Mouse (Mus musculus) myocyte (in vitro differentiated cells): ENCODE measurements around the gene Taf5l. TPM values are rescaled to one million over a fixed set of nuclear protein-coding genes. Genes with fewer than 3 reads are reported as not detected.
"Not testable (repeated sequence)": the region's sequence is repeated elsewhere in the genome, so short reads cannot be mapped to it uniquely, and the experiment has no call there.

Experiments
- H3K27me3 ChIP-seq: one replicate; pipeline ENCODE4 v1.6.1; 2011; ENCODE audit not compliant: control insufficient read depth, insufficient read depth, insufficient read length
- H3K36me3 ChIP-seq: one replicate; pipeline ENCODE4 v1.6.1; 2011; ENCODE audit not compliant: control insufficient read depth, insufficient read depth
- H3K4me2 ChIP-seq: one replicate; pipeline ENCODE4 v1.6.1; 2011; ENCODE audit warnings: low read depth, control low read depth
- H3K4me3 ChIP-seq: one replicate; pipeline ENCODE4 v1.5.1; 2011; ENCODE audit warnings: mild to moderate bottlenecking, control low read depth, moderate library complexity
- H3K79me2 ChIP-seq: one replicate; pipeline ENCODE4 v1.6.1; 2011; ENCODE audit not compliant: control insufficient read depth, insufficient read depth
- H3ac ChIP-seq: one replicate; pipeline ENCODE4 v1.6.1; 2011; ENCODE audit not compliant: control insufficient read depth, insufficient read length
- CEBPB ChIP-seq: IDR thresholded peaks from 2 replicates; pipeline ENCODE4 v1.6.1; 2011; ENCODE audit warnings: mild to moderate bottlenecking, moderate library complexity; ENCODE audit not compliant: poor library complexity, insufficient read depth, severe bottlenecking
- E2F4 ChIP-seq: IDR thresholded peaks from one replicate; pipeline ENCODE4 v1.6.1; 2011; ENCODE audit warnings: mild to moderate bottlenecking, control low read depth, moderate library complexity; ENCODE audit not compliant: insufficient read depth
- MAX ChIP-seq: IDR thresholded peaks from one replicate; pipeline ENCODE4 v1.6.1; 2011; ENCODE audit warnings: low read depth, mild to moderate bottlenecking, control low read depth
- MYOD1 ChIP-seq, 3 experiments: IDR thresholded peaks; one replicate each; pipeline ENCODE4 v1.6.1; 2011; ENCODE audit warnings: control low read depth in 2 of 3, low read depth in 2 of 3, mild to moderate bottlenecking in 2 of 3, moderate library complexity in 1 of 3; ENCODE audit not compliant: insufficient read length in 2 of 3, control insufficient read depth in 1 of 3
- MYOG ChIP-seq, 3 experiments: IDR thresholded peaks; one replicate each; pipeline ENCODE4 v1.6.1; 2011; ENCODE audit warnings: control low read depth in 2 of 3, low read depth in 2 of 3, mild to moderate bottlenecking in 2 of 3; ENCODE audit not compliant: insufficient read length in 2 of 3, control insufficient read depth in 1 of 3, insufficient read depth in 1 of 3
- POLR2A ChIP-seq: IDR thresholded peaks from one replicate; pipeline ENCODE4 v1.6.1; 2011; ENCODE audit warnings: low read depth, mild to moderate bottlenecking, control low read depth, moderate library complexity; ENCODE audit not compliant: insufficient read length
- POLR2AphosphoS2 ChIP-seq: IDR thresholded peaks from one replicate; pipeline ENCODE4 v1.6.1; 2011; ENCODE audit warnings: low read depth, control low read depth; ENCODE audit not compliant: insufficient read length
- REST ChIP-seq: IDR thresholded peaks from one replicate; pipeline ENCODE4 v1.6.1; 2011; ENCODE audit warnings: mild to moderate bottlenecking, control low read depth, moderate library complexity; ENCODE audit not compliant: insufficient read depth, insufficient read length
- SRF ChIP-seq: IDR thresholded peaks from one replicate; pipeline ENCODE4 v1.6.1; 2011; ENCODE audit warnings: low read depth; ENCODE audit not compliant: control insufficient read depth, insufficient read length
- TCF12 ChIP-seq: IDR thresholded peaks from one replicate; pipeline ENCODE4 v1.6.1; 2011; ENCODE audit warnings: mild to moderate bottlenecking, control low read depth; ENCODE audit not compliant: poor library complexity, insufficient read depth, severe bottlenecking
- TCF3 ChIP-seq: IDR thresholded peaks from one replicate; pipeline ENCODE4 v1.6.1; 2011; ENCODE audit warnings: low read depth, control low read depth; ENCODE audit not compliant: insufficient read length
- USF1 ChIP-seq: IDR thresholded peaks from one replicate; pipeline ENCODE4 v1.6.1; 2011; ENCODE audit warnings: low read depth, mild to moderate bottlenecking, control low read depth, moderate library complexity
- polyA plus RNA-seq: library from polyadenylated mRNA; unstranded; fragments of >200 nt; fragmentation: generic; extraction: Trizol; gene quantifications from one replicate; pipeline ENCODE4 v1.2.1, GENCODE M21; 2012; ENCODE audit warnings: missing spikeins

Gene Taf5l
- polyA plus RNA-seq, 1 experiment = 16.0 TPM

- Histone ChIP-seq H3K79me2 (peaks cover 63% of the 10 kb centered on the region), H3K36me3 (peaks cover 13% of the 10 kb centered on the region)
- TF ChIP-seq MYOD1 (IDR thresholded peaks at IDR 0.05; ENCODE audit: control insufficient read depth in 1 of 3, insufficient read length in 2 of 3, low read depth in 2 of 3) (peak in 1 of 3 experiments; percentile 31), SRF (no peak), E2F4 (no peak), MAX (no peak), REST (no peak), POLR2AphosphoS2 (no peak), MYOG (IDR thresholded peaks at IDR 0.05; ENCODE audit: control insufficient read depth in 1 of 3, insufficient read depth in 1 of 3, insufficient read length in 2 of 3, low read depth in 2 of 3) (peak in 1 of 3 experiments; percentile 16), POLR2A (peak; percentile 33), TCF3 (no peak), TCF12 (no peak), USF1 (no peak), CEBPB (no peak)
These were observed 559 bp downstream of the Taf5l start for GRCm38 (mm10) chr8:124020439-124021236.

GRCm38 (mm10) chr8:124019782-124020181 is 1.4 kb downstream of the Taf5l start:
- H3K79me2 ChIP-seq = peaks cover 71% of the 10 kb centered on the region
- peak overlapping the region; percentile 76 for H3K4me2 ChIP-seq
- H3K27me3 ChIP-seq = no peaks in the 10 kb centered on the region
- peak overlapping the region; percentile 76 for H3K4me3 ChIP-seq
- no peak overlapping the region for H3ac ChIP-seq
- TF ChIP-seq MYOG (IDR thresholded peaks at IDR 0.05; ENCODE audit: control insufficient read depth in 1 of 3, insufficient read depth in 1 of 3, insufficient read length in 2 of 3, low read depth in 2 of 3) (no peak), TCF3 (no peak), POLR2A (no peak), POLR2AphosphoS2 (no peak), MYOD1 (IDR thresholded peaks at IDR 0.05; ENCODE audit: control insufficient read depth in 1 of 3, insufficient read length in 2 of 3, low read depth in 2 of 3) (no peak), USF1 (no peak), MAX (no peak)
- H3K36me3 ChIP-seq = peaks cover 7% of the 10 kb centered on the region

More at GRCm38 (mm10) chr8:124020439-124021236, 559 bp downstream of the Taf5l start:
- Histone ChIP-seq H3K27me3 (no peaks in the 10 kb centered on the region), H3ac (peak overlapping the region; percentile 88), H3K4me3 (peak overlapping the region; percentile 76), H3K4me2 (peak overlapping the region; percentile 76)

- Histone ChIP-seq H3K36me3 (no peaks in the 10 kb centered on the region), H3K27me3 (no peaks in the 10 kb centered on the region), H3K4me3 (no peak overlapping the region), H3K4me2 (no peak overlapping the region), H3K79me2 (peaks cover 90% of the 10 kb centered on the region), H3ac (no peak overlapping the region)
- TF ChIP-seq MYOD1 (IDR thresholded peaks at IDR 0.05; ENCODE audit: control insufficient read depth in 1 of 3, insufficient read length in 2 of 3, low read depth in 2 of 3) (no peak), POLR2AphosphoS2 (no peak), CEBPB (no peak), POLR2A (no peak), TCF12 (no peak), MAX (no peak), E2F4 (no peak), SRF (no peak), REST (no peak), TCF3 (no peak), MYOG (IDR thresholded peaks at IDR 0.05; ENCODE audit: control insufficient read depth in 1 of 3, insufficient read depth in 1 of 3, insufficient read length in 2 of 3, low read depth in 2 of 3) (no peak), USF1 (no peak)
These were observed 6.4 kb downstream of the Taf5l start for GRCm38 (mm10) chr8:124014751-124015150.

- H3K36me3 ChIP-seq, H3ac ChIP-seq, H3K4me3 ChIP-seq, H3K4me2 ChIP-seq, H3K27me3 ChIP-seq: not testable (repeated sequence)
- H3K79me2 ChIP-seq = peaks cover 86% of the 10 kb centered on the region
These were observed 6.9 kb downstream of the Taf5l start for GRCm38 (mm10) chr8:124014299-124014698.

- H3ac ChIP-seq = no peak overlapping the region
- H3K4me2 ChIP-seq = no peak overlapping the region
- H3K79me2 ChIP-seq = peaks cover 63% of the 10 kb centered on the region
- TF ChIP-seq CEBPB = no peak
- no peak for TF ChIP-seq TCF3
- no peak for TF ChIP-seq MYOG (IDR thresholded peaks at IDR 0.05; ENCODE audit: control insufficient read depth in 1 of 3, insufficient read depth in 1 of 3, insufficient read length in 2 of 3, low read depth in 2 of 3)
- no peak for TF ChIP-seq MYOD1 (IDR thresholded peaks at IDR 0.05; ENCODE audit: control insufficient read depth in 1 of 3, insufficient read length in 2 of 3, low read depth in 2 of 3)
- no peak for TF ChIP-seq USF1
- no peak for TF ChIP-seq MAX
- TF ChIP-seq POLR2A = no peak
- TF ChIP-seq REST = no peak
- no peak for TF ChIP-seq POLR2AphosphoS2
- no peak for TF ChIP-seq E2F4
- no peak for TF ChIP-seq TCF12
- H3K36me3 ChIP-seq = peaks cover 19% of the 10 kb centered on the region
- H3K4me3 ChIP-seq = no peak overlapping the region
- no peaks in the 10 kb centered on the region for H3K27me3 ChIP-seq
These were observed 9.1 kb downstream of the Taf5l start for GRCm38 (mm10) chr8:124011989-124012586.
